10 mouse cellular contexts compared by ENCODE assay signal in the genomic region with DNA sequence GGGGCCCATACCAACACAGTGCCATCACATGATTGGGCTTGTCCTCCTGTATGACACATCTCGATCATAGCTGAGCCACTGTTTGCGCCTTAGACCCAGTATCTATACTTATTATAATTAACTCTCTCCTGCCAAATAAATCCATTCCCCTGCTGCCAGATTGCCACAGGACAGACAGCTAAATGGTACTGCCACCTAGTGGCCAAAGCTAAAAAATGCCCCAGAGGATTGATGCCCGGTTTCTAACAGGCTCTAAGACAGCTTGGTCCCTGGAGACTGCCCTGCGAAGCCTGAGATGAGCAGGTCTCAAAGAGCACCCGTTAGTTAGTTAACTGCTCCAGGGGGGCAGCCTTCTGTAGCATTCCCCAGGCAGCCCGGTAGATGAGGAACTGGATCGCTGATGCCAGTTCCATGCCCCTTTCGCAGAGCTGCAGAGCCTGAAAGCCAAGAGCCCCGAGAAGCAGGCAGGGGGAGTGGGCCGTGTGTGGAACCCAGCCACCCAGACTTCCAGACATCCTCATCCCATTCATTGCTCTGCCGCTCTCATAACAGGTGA. TPM values are rescaled to one million over a fixed set of nuclear protein-coding genes. Genes with fewer than 3 reads are reported as not detected.
A peak's percentile ranks its signal among the peaks of the same experiment; 100 is the strongest.
DNase-seq lines count a peak whose midpoint lies in the region; ATAC-seq and TF ChIP-seq lines count a peak whose summit lies in the region.
"Had no signal": no experiment of that assay in that cellular context is flagged by ENCODE, and none has a peak within 500 bp of the region (broad histone marks: within the 10 kb centered on the region; RNA-seq: fewer than 3 reads in every experiment).

No protein-coding gene starts in this region.

- TF ChIP-seq CTCF in C2C12 (IDR thresholded peaks at IDR 0.05; ENCODE audit: control insufficient read depth, insufficient read depth, insufficient read length) = peak; percentile 26

- no peak overlapping the region for H3K9ac ChIP-seq in midbrain, embryonic 14.5 days (replicated peaks; ENCODE audit: low read length)
- H3K9ac ChIP-seq: embryonic facial prominence, embryonic 15.5 days had no signal

- peaks cover 26% of the 10 kb centered on the region for H3K4me1 ChIP-seq in heart, embryonic 10.5 days
- H3K4me1 ChIP-seq in forebrain, embryonic 10.5 days = peaks cover 14% of the 10 kb centered on the region
- 0 out of 2 replicates have a peak, but pooled peaks cover 7% of the 10 kb centered on the region for H3K4me1 ChIP-seq in midbrain, embryonic 14.5 days (ENCODE audit: control insufficient read depth, insufficient read depth, low read length)

- H3K36me3 ChIP-seq in heart, embryonic 10.5 days = no peaks in the 10 kb centered on the region
- H3K36me3 ChIP-seq in C2C12 (ENCODE audit: control insufficient read depth, insufficient read depth) = no peaks in the 10 kb centered on the region
- H3K36me3 ChIP-seq in forebrain, embryonic 10.5 days (replicated peaks) = no peaks in the 10 kb centered on the region
- H3K36me3 ChIP-seq in midbrain, embryonic 14.5 days (ENCODE audit: control insufficient read depth, insufficient read depth, low read length) = no peaks in the 10 kb centered on the region
- H3K36me3 ChIP-seq: embryonic facial prominence, embryonic 15.5 days had no signal

- no peaks in the 10 kb centered on the region for H3K9me3 ChIP-seq in heart, embryonic 10.5 days
- H3K9me3 ChIP-seq in forebrain, embryonic 10.5 days = no peaks in the 10 kb centered on the region
- H3K9me3 ChIP-seq in midbrain, embryonic 14.5 days (ENCODE audit: control insufficient read depth, low read length) = no peaks in the 10 kb centered on the region
- H3K9me3 ChIP-seq: embryonic facial prominence, embryonic 15.5 days had no signal

- H3K79me3 ChIP-seq in C2C12 (ENCODE audit: low read depth) = no peaks in the 10 kb centered on the region

- 34% methylated on average over 11 of the region's 11 CpGs for WGBS in heart, embryonic 10.5 days
- 34% methylated on average over 11 of the region's 11 CpGs for WGBS in forebrain, embryonic 10.5 days
- 23% methylated on average over 11 of the region's 11 CpGs for WGBS in midbrain, embryonic 14.5 days

- H3K4me3 ChIP-seq in heart, embryonic 10.5 days = no peak overlapping the region
- no peak overlapping the region for H3K4me3 ChIP-seq in C2C12 (ENCODE audit: insufficient read depth, poor library complexity, severe bottlenecking)
- no peak overlapping the region for H3K4me3 ChIP-seq in forebrain, embryonic 10.5 days
- H3K4me3 ChIP-seq in midbrain, embryonic 14.5 days (replicated peaks; ENCODE audit: low read depth, low read length) = no peak overlapping the region
- H3K4me3 ChIP-seq: embryonic facial prominence, embryonic 15.5 days had no signal

- no peak for ATAC-seq in midbrain, embryonic 14.5 days (ENCODE audit: low FRiP score, low TSS enrichment)

- H3K79me2 ChIP-seq in C2C12 (ENCODE audit: control insufficient read depth, insufficient read depth) = no peaks in the 10 kb centered on the region

- no peak overlapping the region for H3ac ChIP-seq in C2C12 (ENCODE audit: control insufficient read depth, insufficient read length, low read depth)

- H3K27ac ChIP-seq in heart, embryonic 10.5 days = no peak overlapping the region; the same call in 1 of the 2 replicates
- no peak overlapping the region for H3K27ac ChIP-seq in forebrain, embryonic 10.5 days
- no peak overlapping the region for H3K27ac ChIP-seq in midbrain, embryonic 14.5 days (replicated peaks; ENCODE audit: low read depth, low read length)
- H3K27ac ChIP-seq: embryonic facial prominence, embryonic 15.5 days; macrophage had no signal

- H3K27me3 ChIP-seq in heart, embryonic 10.5 days (ENCODE audit: insufficient read depth, poor library complexity, severe bottlenecking) = peaks cover 95% of the 10 kb centered on the region
- H3K27me3 ChIP-seq in C2C12 (ENCODE audit: control insufficient read depth, insufficient read depth, insufficient read length) = peaks cover 11% of the 10 kb centered on the region
- H3K27me3 ChIP-seq in forebrain, embryonic 10.5 days (ENCODE audit: poor library complexity, severe bottlenecking) = peaks cover 86% of the 10 kb centered on the region
- H3K27me3 ChIP-seq in midbrain, embryonic 14.5 days (ENCODE audit: control insufficient read depth, insufficient read depth, low read length) = peaks cover 29% of the 10 kb centered on the region

- no peak overlapping the region for H3K4me2 ChIP-seq in midbrain, embryonic 14.5 days (ENCODE audit: low read length)
- H3K4me2 ChIP-seq: embryonic facial prominence, embryonic 15.5 days had no signal

- DNase-seq in heart, adult 8-10 months (ENCODE audit: low spot score) = peak; percentile 63
- DNase-seq in heart, embryonic 10.5 days (ENCODE audit: low spot score) = no peak
- DNase-seq in brain, adult 2 months (ENCODE audit: low read depth, low spot score) = peak; percentile 85
- DNase-seq in forebrain, embryonic 10.5 days (ENCODE audit: extremely low spot score, low spot score) = peak; percentile 64
- peak; percentile 55 for DNase-seq in layer of hippocampus, adult 9-10 months (ENCODE audit: low spot score)
- peak; percentile 86 for DNase-seq in midbrain, embryonic 14.5 days
- DNase-seq in thymus, postnatal 4 days = peak; percentile 62

TF ChIP-seq in C2C12, 6 proteins besides CTCF, POLR2A, EP300 and RAD21:
- TF ChIP-seq USF1 (IDR thresholded peaks at IDR 0.05; ENCODE audit: low read depth) (no peak), MAX (IDR thresholded peaks at IDR 0.05) (no peak), MYOD1 (IDR thresholded peaks at IDR 0.05; ENCODE audit: control insufficient read depth, insufficient read length, low read depth) (no peak), CEBPB (IDR thresholded peaks at IDR 0.05; ENCODE audit: low read depth) (no peak), MYOG (IDR thresholded peaks at IDR 0.05; ENCODE audit: control insufficient read depth, extremely low read depth, insufficient read length) (no peak), FOSL1 (IDR thresholded peaks at IDR 0.05; ENCODE audit: insufficient read depth, low read length, poor library complexity, severe bottlenecking) (no peak)

RNA-seq across cellular contexts. Expression of a gene that starts 8.0 kb away (rescaled TPM):
- total RNA-seq in heart, adult 8-10 months (2022) = 1 to 10 TPM; 1.0 to 3.1 (median 1.7) TPM
- polyA plus RNA-seq in heart, embryonic 10.5 days (2016; fragmentation: Nextera tagmentation; extraction: Ambion mirVana) = 0.16 and 0.63 TPM in 2 replicates
- polyA plus RNA-seq in C2C12 (2012; fragmentation: generic; extraction: Trizol) = 0.02 TPM
- polyA plus RNA-seq in forebrain, embryonic 10.5 days (2016; fragmentation: Nextera tagmentation; extraction: Ambion mirVana) = not detected in 2 replicates
- polyA plus RNA-seq in midbrain, embryonic 14.5 days (2014; fragmentation: Nextera tagmentation; extraction: Ambion mirVana) = not detected in 2 replicates
- polyA plus RNA-seq: macrophage had no signal

RNA-seq across cellular contexts. Expression of a gene that starts 32.5 kb away (rescaled TPM):
- total RNA-seq in heart, adult 8-10 months (2022) = 1 to 10 TPM; 2.2 to 3.3 (median 2.5) TPM
- 1.4 and 1.6 TPM in 2 replicates for polyA plus RNA-seq in heart, embryonic 10.5 days (2016; fragmentation: Nextera tagmentation; extraction: Ambion mirVana)
- not detected for polyA plus RNA-seq in C2C12 (2012; fragmentation: generic; extraction: Trizol)
- polyA plus RNA-seq in forebrain, embryonic 10.5 days (2016; fragmentation: Nextera tagmentation; extraction: Ambion mirVana) = 0.38 and 0.46 TPM in 2 replicates
- 0.40 and 0.74 TPM in 2 replicates for polyA plus RNA-seq in midbrain, embryonic 14.5 days (2014; fragmentation: Nextera tagmentation; extraction: Ambion mirVana)

RNA-seq across cellular contexts. Expression of a gene that starts 32.7 kb away (rescaled TPM):
- total RNA-seq in heart, adult 8-10 months (2022) = 10 to 100 TPM in 3 of 4 experiments, 1 to 10 TPM in 1; 7.5 to 13.4 (median 11.4) TPM
- polyA plus RNA-seq in heart, embryonic 10.5 days (2016; fragmentation: Nextera tagmentation; extraction: Ambion mirVana) = 1.7 and 4.1 TPM in 2 replicates
- 0.13 TPM for polyA plus RNA-seq in C2C12 (2012; fragmentation: generic; extraction: Trizol)
- 0.52 and 1.6 TPM in 2 replicates for polyA plus RNA-seq in forebrain, embryonic 10.5 days (2016; fragmentation: Nextera tagmentation; extraction: Ambion mirVana)
- polyA plus RNA-seq in midbrain, embryonic 14.5 days (2014; fragmentation: Nextera tagmentation; extraction: Ambion mirVana) = 32.4 and 38.4 TPM in 2 replicates
- polyA plus RNA-seq: macrophage had no signal

RNA-seq across cellular contexts. Expression of a gene that starts 49.8 kb away (rescaled TPM):
- 10 to 100 TPM; 33.0 to 45.2 (median 33.9) TPM for total RNA-seq in heart, adult 8-10 months (2022)
- polyA plus RNA-seq in heart, embryonic 10.5 days (2016; fragmentation: Nextera tagmentation; extraction: Ambion mirVana) = 22.6 and 34.8 TPM in 2 replicates
- 10.3 TPM for polyA plus RNA-seq in C2C12 (2012; fragmentation: generic; extraction: Trizol)
- 19.8 and 21.7 TPM in 2 replicates for polyA plus RNA-seq in forebrain, embryonic 10.5 days (2016; fragmentation: Nextera tagmentation; extraction: Ambion mirVana)
- polyA plus RNA-seq in midbrain, embryonic 14.5 days (2014; fragmentation: Nextera tagmentation; extraction: Ambion mirVana) = 25.2 and 30.8 TPM in 2 replicates
